Mouse (Mus musculus) B cell, adult 2 months (primary cell): ENCODE results near the gene Taf1a.
A peak's percentile ranks its signal among the peaks of the same experiment; 100 is the strongest.

Experiments
- DNase-seq, 2 experiments: peaks; one replicate each; pipeline ENCODE4 v3.0.0; 2022

The Taf1a gene

DNA sequence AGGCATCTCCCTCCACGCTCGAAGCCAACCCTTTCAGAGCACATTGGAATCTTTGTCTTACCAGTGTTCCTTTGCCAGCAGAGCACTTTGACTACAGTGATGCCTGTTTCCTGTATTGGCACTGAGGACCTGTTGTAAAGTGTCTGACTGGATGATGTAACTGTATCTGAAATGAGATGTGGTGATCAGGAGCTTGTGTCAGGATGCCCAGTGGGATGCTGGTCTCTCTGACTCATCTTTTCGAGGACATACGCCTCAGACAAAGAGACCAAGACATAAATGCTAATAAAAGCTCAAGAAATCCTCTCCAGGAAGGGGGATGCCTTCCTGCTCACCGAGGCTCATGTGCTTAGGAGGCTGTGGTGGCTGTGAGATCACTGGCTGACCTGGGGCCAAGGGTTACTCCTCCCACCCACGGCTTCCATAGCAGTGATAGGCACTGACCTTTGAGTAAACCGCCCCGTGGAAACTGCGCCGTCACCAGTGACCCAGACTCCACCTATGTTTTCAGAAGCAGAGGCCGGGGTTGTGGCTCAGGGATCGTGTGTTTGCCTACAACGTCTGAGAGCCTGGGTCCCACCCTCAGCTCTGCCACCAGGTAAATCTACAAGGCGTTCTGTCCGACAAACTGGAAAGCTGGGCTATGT lies 25.4 kb downstream of the Taf1a start:
- DNase-seq: no peak

DNA sequence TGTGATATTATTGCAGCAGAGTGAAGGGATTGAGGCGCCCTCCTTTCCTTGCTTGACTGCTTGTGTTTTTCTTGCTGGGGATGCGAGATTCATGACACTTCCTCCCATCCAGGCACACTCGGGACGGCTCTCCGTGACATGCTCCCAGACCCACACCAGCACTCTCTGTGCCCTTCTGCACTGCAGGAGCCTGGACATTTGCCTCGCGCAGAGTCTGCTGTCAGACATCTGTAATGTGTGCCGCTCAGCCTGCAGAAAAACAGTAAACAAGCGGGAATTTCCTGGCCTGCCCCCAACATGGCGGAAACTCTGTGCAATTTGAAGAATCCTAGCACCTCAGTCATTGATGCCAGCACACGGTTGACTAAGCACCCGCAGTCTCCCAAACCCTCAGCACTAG lies 29.1 kb downstream of the Taf1a start, which contains the start of gene Hhipl2:
Gene Hhipl2 (plus strand): TSS at position 343 of the 400 bp plus-strand sequence.
- DNase-seq: no peak

DNA sequence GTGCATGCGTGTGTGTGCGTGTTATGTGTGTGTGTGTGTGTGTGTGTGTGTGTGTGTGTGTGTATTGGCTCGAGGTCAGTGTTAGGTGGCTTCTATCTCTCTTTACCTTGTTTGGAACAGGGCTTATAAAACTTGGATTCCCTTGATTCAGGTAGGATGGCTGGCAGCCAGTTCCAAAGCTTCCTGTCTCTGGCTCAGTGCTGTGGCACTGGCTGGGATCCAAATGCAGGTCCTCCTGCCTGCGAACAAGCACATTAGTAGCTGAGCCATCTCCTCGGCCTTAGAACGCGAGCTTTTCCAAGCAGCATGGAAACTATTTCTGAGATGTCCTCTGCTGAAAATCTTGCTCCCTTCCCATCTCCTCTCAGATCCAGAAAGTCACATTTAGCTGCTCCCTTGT lies 31.0 kb downstream of the Taf1a start:
- no peak for DNase-seq

DNA sequence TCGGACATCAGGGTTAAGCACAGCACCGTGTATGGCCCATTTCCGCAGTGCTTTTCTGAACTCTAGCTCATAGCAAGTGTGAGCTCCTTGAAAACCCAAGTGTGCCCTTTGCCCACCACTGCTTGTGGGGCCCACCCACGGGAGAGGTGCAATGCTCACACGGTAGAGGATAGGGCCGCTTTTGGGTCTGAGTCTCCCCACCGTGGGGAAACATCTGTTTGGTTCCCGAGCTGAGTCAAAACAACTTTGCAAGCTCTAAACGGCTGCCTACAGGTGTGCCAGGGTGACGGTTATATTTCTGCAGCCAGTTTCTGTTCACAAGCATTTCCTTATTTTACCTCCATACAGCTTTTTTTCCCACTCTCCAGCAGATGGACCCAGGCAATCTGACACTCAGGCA lies 31.5 kb downstream of the Taf1a start:
- DNase-seq: no peak

DNA sequence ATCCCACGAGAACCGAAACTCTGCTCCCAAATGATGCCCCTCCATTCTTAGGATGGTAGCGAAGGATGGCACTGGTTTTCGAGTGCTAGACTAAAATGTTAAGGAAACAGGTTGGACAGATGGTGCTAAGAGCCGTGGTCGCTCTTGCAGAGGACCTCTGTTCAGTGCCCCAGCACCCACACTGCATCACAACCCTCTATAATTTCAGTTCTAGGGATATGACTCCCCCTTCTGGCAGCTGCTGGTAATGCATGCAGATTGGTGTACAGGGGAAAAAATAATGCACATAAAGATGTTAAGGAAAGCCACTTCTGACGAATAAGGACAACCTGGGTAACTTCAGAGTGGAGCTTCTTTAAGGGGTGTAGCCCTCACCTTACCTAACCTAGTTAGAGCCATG lies 35.3 kb downstream of the Taf1a start:
- peak; percentile 6 to 13 for DNase-seq

DNA sequence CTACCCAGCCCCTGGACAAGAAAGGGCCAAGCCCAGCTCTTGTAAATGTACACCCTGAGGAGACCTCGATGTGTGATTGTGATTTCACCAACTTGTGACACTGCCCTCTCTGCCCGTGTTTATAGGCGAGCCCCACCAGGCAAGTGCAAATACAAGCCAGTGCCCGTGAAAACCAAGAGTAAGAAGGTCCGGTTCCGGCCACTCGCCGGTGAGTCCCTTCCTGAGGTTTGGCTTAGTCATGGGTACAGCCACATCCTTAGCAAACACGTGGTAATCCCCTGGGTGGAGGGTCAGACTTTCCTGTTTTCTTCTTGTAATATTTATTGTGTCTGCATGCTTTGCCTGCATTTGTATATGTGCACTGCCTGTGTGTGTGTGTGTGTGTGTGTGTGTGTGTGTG lies 46.1 kb downstream of the Taf1a start:
- no peak for DNase-seq

DNA sequence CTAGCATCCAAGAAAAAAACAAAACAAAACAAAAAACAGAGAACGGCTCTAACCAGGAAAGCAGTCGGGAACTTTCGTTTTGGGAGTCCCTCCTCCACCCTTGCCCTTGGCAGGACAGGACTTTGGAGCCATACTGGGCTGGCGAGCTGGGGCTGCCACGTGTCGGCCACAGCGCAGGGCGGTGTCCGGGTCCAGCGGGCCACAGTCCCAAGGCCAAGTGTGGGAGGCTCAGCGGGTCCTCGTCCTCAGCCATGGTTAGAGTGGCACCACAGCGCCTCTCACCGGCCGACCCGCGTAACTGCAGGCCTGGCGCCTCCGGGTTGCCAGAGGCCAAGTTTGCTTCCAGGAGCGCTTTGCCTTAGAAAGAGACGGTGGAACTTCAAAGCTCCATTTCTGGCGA lies 50.3 kb downstream of the Taf1a start:
- DNase-seq: peak; percentile 65 to 66

DNA sequence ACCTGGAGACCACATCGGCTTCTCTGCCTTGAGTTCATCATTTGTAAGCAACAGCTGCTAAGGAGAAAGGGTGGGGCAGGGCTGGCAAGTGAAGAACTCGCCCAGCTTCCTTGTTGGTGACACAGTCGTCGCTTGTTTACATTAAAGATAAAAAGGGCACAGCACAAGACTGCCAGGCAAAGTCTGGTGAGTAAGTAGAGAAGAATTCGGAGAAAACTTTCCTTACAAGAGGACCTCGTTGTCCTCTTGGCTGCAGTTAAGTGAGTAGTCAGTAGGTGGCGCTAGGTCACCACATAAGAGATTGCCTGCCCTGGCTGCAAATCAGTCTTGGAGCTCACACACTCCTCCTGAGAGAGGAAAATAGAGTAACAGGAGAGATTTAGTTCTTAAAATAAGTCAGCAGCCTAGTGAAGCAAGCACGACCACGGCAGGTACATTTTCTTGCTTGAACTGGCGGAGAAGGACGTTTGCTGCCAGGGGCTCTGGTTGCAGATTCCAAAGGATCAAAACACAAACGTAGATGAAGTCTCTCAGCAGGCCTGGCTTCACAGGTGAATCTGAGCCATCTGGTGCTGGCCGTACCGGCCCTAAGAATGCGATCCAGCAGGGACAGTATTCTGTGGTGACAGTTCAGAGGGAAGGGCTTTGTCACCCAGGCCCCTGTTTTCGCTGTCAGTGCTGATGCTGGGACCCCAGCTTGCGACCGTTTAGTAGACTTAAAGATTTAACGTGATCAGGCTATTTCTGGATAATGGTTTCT lies 53.4 kb downstream of the Taf1a start:
- peak; percentile 80 for DNase-seq

DNA sequence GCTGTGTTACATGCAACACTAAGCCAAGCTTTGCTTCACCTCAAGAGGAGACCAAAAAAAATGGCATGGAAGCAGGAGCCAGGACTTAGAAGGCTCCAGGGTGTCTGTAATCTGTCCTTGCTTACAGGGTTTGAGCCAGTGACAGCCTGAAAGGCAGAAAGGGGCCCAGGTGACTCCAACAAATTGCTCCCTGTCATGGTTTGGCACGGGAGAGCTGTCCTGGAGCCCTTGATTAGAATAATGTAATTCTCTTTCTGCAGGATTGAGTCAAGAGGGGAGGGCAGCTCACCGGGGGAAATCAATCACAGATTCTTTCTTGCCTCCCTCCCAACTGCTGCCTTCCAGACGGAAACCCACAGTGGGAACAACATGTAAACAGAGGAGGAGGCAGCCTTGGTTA lies 64.3 kb downstream of the Taf1a start:
- no peak for DNase-seq
